Mouse (Mus musculus) inflammation-experienced regulatory T-cells, adult 16 weeks (primary cell): ENCODE measurements around the gene Sirt1. TPM values are rescaled to one million over a fixed set of nuclear protein-coding genes. Genes with fewer than 3 reads are reported as not detected.

Source experiments
- polyA plus RNA-seq: library from polyadenylated mRNA; unstranded; fragments of 100-300 nt; shearing (Covaris generic); gene quantifications from one replicate; pipeline ENCODE4 v1.2.1, GENCODE M21; 2017

The Sirt1 gene
- polyA plus RNA-seq = 2.9 TPM

DNA sequence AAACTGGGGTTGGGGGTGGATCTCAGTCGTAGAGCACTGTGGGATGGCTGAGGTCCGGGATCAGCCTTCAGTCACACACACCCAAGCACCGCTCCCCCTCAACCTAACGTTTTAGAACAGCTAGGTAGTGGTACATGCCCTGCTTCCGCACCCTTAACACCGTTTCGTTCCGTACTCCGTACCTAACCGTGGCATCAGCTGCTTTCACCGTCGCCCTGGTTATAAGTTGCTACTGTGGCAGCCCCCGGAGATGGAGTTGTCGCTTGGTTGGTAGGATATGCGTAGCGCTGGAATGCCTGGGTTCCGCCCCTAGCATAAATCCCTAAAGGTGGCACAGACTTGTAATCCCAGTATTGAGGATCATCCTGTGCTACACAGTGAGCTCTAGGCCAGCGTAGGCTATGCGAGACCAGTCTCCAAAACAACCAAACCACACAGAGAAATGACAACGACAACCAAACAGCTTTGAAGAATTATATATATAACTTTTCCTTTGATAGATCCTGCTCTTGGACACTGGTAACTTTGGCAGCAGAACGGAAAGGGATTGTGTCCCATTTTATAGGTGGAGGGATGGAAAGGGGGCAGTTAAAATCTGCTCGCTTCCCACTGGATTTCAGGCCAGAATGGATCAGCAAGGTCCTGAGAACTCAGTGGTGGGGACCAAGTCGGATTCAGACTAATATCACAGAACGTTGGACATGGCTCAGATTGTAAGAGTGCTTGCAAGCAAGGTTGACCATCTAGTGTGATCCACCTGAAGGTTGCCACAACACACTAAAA lies at the start of gene Sirt1:
Gene Sirt1, minus strand, starts transcription at position 207 of the 783 bp plus-strand sequence.

DNA sequence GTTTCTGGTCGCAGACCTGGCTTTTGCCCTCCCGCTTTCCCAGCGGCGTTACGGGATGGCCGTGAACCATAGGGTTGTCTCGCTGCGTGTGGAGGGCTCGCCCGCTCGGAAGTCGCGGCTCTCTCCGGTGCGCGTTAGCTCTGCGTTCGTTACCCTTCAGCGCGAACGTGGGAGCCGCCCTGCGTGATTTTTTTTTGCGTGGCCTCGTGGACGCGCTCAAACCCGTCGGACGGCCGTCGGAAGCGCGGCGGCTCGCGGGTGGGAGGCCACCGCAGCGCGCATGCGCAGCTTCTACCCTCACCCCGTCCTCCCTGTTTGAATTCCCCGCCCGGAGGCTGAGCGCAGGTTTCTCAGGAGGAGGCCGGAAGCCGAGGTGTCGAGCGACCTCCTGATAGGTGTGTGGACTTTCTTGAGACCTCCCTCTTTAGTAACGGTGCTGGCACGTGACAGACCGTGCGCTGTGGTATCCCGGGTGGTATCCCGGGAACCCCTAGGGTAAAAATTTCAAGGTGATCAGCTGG lies 48.3 kb upstream of the Sirt1 start, which contains the start of gene Ctnna3:
Gene Ctnna3, plus strand, starts transcription at position 314 of the 521 bp plus-strand sequence.

DNA sequence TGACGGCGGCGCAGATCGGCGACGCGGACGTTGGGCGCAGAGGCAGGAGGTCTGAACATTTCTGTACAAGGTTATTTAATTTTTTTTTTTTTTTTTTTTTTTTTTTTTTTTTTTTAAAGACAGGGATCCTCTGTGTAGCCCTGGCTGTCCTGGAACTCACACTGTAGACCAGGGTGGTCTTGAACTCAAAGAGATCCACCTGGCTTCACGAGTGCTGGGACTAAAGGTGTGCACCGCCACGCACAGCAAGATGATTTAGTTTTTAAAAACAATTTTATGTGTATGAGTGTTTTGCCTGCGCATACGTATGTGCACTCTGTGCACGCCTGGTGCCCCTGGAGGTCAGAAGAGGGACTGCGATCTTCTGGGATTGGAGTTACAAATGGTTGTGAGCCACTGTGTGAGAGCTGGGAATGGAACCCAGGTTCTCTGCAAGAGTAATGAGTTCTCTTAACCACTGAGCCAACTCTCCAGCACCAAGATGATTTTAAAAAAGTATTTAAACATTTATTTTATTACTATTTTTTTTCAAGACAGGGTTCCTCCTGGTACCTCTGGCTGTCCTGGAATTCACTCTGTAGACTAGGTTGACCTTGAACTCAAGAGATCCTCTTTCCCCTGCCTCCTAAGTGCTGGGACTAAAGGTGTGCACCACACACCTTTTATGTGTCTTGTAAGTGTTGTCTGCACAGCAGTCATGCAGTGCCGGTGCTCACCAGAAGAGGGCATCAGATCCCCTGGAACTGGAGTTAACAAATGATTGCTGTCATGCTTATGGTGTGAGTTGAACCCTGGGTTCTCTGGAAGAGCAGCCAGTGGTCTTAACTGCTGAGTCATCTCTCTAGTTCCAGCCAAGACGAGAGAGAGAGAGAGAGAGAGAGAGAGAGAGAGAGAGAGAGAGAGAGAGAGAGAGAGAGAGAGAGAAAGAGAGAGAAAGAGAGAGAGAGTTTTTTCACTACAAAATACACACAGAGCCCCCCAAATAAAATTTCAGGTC lies 40.5 kb upstream of the Sirt1 start, which contains the start of gene Gm7075:
Gene Gm7075, minus strand, starts transcription at position 51 of the 997 bp plus-strand sequence.

DNA sequence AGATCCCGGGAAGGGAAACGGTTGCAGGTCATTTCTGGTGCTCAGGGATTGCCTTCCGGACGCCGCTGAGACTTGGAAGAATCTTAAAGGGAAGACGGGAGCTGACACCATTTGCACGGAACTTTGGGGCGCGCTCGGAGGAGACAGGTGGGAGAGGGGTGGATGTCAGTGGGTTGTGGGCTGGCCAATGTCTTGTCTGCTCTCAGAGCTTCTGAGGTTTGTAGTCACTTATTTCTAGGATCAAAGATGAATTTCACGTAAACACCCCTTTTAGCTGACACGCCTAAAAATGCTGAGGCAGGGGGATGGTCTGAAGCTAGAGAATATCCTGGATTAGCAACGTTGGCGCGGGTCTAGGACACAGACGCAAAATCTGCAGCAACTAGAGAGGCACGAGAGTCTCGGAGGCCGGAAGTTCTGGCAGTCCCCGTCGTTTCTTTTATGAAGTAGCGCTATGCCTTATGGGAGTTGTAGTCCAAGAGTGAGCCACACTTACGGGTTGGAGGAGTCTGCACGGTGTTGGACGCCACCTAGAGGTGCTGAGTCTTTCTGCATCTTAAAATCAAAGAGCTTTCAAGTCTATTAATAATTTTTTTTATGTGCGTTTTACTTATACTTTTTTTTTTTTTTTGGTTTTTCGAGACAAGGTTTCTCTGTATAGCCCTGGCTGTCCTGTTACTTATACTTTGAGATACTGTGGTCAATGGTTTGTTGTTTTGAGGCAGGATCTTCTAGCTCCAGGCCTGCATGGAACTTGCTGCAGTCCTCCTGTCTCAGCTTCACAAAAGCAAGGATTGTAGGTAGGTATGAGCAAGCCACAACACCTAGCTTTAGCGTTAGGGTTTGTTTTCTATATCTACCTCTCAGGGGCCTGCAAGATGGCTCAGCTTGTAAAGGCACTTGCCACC lies 1.1 kb upstream of the Sirt1 start, which contains the start of gene Dnajc12:
Gene Dnajc12, plus strand, starts transcription at position 72 of the 908 bp plus-strand sequence.

Other genes starting within 250 kb of the Sirt1 start
- gene Mypn, start 177.8 kb downstream of the Sirt1 start, polyA plus RNA-seq = not detected
- 164 TPM for gene Herc4, start 137.9 kb downstream of the Sirt1 start, polyA plus RNA-seq
- 6.6 TPM for gene Dnajc12, start 739 bp upstream of the Sirt1 start, polyA plus RNA-seq
- gene Gm7075, start 40.1 kb upstream of the Sirt1 start, polyA plus RNA-seq = not detected
- gene Ctnna3, start 48.4 kb upstream of the Sirt1 start, polyA plus RNA-seq = 0.07 TPM